Mouse (Mus musculus) kidney, adult 18-20 months (tissue): ENCODE data around the gene Ddx6.
"Not testable (repeated sequence)": the region's sequence is repeated elsewhere in the genome, so short reads cannot be mapped to it uniquely, and the experiment has no call there.

ENCODE experiments used
- DNase-seq: peaks from one replicate; pipeline ENCODE4 v3.0.0; 2021

Ddx6 gene

DNA sequence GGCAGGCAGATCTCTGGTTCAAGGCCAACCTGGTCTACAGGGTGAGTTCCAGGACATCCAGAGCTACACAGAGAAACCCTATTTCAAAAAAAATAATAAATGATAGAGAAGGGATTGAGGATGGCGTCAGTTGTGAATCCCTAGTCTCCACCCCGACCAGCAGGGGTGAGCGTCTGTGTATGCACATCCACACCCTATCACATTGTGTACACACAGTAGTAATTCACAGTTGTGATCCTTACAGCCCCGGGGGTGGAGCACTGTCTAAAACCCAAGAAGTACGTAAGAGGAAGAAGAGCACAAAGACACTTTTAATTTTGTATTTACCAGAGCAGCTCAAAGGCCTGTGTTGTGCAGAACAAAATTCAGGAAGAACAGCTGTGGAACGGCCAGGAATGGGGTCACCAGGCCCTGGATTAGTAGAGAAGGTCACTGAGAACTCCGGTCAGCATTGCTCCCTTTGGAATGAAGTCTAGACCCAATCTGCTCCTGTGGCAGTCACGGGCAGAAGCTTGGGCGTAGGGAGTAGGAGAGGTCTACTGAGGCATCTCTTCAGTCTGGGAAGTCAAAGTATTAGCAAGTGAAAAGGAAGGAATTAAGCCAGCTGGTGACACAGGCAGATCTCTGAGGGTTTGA, 9.7 kb upstream of the Ddx6 start:
- peak; percentile 42 for DNase-seq

DNA sequence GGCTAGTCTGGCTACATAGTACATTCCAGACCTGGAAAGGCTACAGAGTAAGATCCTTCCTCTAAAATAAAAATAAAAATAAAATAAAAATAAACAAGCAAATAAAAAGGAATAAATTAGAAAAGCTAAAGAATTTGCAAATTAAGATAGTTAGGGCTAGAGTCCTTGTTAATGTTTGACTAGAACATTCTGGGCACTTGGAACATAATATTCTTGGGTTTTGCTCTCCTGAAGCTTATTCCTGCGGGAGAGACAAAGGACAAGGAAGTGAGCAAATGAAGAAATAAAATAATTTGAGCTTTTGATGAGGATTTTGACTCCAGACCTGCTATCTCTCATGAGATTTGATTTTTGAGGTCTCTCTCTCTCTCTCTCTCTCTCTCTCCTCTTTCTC, 9.2 kb upstream of the Ddx6 start:
- no peak for DNase-seq

DNA sequence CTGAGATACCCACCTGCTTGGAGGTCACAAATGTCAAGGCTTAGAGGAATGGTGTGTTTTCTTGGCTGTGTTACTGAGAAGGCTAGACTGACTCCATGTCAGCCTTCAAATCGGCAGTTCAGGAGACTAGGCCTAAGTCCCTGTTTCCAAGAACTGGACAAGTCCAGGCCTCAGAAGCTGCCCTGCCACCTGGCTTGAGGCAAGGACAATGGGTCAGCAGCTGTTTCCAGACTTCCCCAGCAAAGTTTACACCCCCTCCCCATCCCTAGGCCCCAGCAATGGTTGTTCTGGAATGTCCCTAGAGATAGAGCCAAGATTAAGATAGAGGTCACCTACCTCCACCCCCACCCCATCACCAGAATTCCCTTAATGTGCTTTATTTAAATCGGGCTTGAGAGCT, 7.0 kb upstream of the Ddx6 start:
- DNase-seq, result no peak

DNA sequence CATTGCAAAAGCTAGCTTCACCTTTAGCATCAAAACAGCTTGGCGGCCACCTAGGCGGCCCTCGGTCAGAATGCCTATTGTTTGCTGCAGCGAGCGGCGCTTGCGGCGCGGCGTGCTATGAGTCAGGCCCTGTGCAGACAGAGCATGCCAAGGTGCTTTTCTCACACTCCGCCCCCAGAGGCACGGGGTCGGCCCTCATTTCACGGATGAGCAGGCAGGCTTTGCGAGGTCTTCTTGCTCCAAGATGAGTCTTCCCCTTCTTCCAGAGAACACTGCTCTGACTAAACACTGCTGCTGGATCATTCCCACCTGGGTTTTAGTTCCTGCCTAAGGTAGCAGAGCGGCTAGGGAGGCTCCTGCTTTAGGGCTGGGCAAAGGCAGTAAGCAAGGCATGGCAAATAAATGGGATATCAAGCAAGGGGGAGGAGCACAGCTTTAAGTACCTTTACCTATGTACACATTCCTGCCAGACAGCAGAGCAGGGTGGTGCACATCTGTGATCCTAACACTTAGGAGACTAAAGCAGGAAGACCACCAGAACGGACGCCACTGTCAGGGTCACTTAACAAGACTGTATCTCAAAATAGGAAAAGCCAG, 5.7 kb upstream of the Ddx6 start:
- peak; percentile 68 for DNase-seq

DNA sequence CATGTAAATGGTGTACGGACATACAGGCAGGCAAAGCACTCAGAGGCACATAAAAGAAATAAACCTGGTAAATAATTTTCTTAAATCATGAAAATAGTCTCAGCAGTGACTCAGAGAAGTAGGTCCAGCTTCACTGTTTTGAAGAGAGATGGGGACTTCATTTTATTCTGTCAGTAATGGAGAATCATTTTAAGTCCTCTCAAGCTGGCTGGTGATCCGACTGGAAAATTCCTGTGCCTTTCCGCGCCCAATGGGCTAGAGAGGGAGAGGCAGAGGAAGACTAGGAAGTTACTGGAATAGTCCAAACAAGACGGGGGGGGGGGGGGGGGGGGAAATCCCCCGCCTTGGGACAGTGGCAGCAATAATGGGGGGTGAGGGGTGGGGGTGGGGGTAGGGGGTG, 5.1 kb upstream of the Ddx6 start:
- DNase-seq, result no peak

DNA sequence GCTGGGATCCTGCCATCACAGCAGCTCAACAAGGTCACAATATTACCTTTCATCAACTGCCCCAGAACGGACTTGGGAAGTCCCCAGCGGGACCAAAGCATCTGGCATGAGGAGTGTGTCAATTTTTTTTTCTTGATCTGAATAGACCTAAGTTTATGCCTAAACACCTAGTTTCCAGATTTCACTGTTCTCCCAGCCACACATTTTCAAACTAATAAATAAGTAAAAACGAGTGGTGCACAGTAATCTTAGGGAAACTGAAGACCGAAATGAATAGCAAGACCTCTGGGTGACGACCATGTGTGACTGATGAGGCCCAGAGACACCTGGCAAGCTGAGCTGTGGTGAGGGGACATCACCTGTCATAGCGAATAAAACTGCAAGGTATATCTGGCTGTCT, 3.9 kb upstream of the Ddx6 start:
- DNase-seq, result no peak

DNA sequence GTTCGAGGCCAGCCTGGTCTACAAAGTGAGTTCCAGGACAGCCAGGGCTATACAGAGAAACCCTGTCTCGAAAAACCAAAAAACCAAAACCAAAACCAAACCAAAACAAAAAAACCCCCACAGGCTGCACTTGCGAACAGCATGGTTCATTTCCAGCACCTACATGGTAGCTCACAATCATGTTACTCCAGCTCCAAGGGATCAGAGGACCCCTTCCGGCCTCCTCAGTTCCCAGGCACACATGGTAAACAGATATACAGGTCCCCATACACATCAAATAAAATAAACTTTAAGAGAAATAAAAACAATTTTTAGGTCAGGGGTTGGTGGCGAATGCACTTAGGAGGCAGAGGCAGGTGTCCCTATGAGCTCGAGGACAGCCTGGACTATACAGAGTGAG, 1.9 kb upstream of the Ddx6 start:
- no peak for DNase-seq

DNA sequence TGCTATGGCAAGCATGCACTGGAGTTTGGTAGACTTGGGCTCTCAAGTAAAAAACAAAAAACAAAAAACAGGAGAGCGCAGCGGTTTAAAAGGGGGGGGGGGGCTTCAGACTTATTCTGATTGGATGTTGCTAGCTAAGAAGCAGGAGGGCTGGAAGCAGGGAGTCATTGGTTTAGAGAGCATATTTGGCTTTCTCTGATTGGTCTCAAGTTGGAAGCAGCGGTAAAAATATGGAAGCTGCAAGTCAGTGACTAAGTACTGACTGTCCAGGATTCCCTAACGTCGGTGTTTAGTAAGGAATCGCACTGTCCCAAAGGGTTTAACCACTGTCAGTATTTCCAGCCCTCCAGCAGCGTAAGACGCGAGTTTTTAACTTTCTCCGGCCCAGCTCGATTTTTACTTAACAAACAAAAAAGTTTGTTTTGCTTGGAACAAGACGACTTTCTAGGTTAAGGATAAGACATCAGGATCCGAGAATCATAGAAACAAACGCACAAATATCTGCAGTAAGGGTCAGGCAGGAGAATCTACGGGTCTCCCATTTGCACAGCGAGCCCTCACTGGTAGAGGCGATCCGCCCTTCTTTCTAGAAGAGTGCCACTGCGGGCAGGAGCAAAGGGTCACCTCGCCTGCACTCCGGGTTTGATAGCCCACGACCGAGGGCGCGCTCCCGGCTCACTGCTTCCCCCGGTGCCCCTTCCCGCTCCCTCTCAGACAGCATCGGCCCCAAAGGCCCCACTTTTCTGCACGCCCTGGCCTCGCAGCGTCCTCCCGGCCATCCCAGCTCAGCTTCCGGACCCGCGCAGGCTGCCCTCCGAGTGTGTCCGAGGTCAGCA, 1.0 kb upstream of the Ddx6 start:
- DNase-seq, result peak; percentile 57

DNA sequence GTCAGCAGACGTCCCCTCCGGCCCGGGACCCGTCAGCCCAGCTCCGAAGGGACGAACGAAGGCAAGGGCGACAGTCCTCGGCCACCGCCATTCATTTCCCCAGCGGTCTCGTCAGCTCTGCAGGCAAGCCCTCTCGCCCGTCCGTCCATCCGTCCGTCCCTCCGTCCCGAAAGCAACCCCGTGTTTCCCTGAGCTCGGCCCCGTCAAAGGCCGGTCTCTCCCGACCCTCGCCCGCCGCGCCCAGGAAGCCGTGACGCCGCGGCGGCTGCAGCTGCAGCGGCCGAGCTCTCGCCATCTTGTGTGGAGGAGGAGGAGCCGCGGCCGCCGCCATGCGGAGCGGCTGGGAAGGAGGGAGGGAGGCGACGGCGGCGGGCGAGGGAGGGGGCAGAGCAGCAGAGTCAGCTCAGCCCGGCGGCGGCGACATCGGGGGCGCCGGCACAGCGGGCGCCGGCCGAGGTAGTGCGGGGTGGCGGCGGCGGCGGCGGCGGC, 358 bp upstream of the Ddx6 start:
- DNase-seq, result peak; percentile 86

DNA sequence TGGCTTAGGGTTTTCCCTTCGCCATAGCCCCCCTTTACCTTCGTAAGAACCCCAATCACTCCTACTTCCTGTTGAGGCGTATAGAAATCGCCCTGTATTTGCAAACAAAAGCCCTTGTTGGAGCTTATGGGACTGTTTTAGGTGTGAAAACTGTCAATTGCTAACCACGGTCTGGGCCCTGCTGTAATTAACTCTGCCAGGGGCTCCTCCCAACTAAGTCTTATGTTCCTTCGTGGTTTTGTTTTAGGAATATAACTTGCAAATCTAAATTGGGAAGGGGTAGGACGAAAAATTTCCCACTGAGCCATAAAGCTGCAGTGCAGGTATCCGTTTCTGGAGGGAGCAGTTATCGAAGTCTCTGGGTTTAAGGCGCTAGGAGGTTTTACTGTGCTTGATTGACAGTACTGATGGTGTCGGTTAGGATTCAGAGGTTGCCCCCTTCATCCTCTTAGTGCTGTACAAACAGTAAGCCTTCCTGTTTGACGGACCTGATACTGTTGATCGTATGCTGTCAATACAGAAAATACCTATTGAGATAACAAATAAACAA, 999 bp downstream of the Ddx6 start:
- no peak for DNase-seq

DNA sequence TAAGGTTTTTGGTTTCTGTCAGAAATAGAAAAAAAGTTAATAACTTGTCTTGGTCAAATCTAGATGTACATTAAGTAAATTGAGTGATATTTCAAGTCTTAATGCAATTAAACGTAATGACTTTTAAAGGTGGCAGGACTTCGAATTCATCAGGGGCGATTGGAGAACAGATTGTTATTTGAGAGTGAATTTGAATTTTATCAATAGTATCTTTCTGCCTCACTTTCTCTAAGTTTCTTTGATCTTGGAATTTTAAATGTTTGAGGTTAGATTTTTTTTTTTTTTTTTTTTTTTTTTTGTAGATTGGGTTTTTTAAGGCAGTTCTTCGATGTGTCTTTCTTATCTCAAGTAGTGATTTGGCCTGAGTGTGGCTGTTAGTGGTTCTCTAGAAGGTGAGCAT, 2.0 kb downstream of the Ddx6 start:
- DNase-seq, result no peak

DNA sequence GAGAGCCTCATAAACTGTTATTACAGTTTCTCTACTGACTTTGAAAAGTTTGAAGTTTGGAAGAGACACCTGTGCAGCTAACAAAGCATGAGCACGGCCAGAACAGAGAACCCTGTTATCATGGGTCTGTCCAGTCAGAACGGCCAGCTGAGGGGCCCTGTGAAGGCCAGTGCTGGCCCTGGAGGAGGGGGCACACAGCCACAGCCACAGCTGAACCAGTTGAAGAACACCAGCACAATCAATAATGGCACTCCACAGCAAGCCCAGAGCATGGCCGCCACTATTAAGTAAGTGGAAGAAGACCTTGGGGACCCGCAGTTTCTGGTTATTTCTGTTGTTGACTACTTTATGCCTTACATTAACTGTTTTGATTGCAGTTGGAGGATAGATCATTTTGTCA, 2.6 kb downstream of the Ddx6 start:
- no peak for DNase-seq

DNA sequence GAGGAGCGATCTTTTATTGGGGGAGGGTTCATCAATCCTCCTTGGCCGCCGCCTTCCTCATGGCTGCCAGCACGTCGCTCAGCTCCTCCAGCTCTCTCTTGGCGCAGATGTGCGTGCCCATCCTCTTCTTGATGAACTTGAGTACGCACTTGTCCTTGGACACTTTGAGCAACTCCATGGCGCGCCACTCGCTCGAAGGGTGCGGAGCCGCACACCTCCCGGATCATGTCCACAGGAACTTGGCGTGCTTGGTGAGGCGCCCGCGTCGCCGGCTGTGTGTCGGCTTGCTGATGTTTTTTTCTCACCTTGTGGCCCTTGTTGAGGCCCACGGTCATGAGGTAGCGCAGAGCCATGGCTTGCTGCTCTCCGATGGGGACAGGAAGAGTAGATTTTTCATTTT, 5.7 kb downstream of the Ddx6 start:
- DNase-seq, result no peak

DNA sequence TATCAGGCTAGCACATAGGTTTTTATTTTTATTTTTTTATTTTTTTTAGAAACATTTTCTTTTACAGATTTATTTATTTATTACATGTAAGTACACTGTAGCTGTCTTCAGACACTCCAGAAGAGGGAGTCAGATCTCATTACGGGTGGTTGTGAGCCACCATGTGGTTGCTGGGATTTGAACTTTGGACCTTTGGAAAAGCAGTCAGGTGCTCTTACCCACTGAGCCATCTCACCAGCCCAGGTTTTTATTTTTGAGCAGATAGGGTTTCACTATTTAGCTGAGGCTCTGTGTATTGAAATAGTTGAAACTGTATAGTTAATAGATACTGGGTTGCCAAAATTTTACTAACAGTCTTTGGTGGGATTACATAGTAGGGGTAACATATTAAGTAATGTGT, 8.4 kb downstream of the Ddx6 start:
- DNase-seq, result not testable (repeated sequence)

DNA sequence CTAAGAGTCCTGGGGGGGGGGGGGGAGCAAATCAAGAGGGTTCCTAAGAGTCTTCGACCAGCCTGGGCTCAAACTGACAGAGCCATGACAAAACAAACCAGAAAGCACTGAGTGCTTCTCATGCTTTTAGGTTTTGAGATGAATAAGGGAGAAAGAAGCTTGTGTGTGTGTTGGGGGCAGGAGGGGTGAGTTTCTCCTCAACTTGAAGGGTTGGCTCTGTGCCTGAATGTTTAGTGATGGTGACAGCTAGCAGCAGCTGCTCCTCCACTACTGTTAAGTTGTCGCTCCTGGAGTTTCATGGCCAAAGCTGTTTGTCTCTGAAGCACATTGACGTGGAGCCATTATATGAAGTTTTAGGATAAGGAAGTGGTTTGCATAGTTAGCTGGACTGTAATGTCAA, 16.4 kb downstream of the Ddx6 start:
- DNase-seq, result no peak

DNA sequence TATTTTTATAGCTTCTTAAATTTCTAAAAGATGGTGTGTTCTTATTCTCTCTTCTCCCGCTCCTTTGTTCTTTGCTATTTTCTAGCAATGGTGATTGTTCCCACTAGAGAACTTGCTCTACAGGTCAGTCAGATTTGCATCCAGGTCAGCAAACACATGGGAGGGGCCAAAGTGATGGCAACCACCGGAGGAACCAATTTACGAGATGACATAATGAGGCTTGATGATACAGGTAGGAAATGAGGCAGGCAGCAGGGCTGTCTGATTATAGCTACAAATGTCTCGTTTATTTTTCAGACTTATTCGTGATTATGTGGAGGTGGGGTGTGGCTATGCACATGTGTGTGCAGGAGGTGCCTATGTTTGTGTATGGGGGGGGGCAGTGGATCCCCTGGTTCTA, 19.7 kb downstream of the Ddx6 start:
- no peak for DNase-seq

DNA sequence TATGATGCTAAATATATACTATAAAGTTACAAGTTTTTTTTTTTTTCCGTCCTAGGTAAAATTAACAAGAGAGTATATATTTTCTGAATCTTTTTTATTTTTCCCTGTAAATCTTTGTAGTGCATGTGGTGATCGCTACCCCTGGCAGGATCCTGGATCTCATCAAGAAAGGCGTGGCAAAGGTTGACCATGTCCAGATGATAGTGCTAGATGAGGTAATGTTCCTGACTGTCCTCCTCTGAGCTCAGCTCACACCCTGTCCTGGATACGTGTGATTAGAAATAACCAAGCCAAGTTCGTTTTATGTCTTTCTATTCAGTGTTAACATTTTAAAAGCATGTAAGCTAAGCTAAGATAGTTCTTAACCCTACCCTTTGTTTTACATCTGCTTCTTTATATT, 21.6 kb downstream of the Ddx6 start:
- DNase-seq, result no peak

DNA sequence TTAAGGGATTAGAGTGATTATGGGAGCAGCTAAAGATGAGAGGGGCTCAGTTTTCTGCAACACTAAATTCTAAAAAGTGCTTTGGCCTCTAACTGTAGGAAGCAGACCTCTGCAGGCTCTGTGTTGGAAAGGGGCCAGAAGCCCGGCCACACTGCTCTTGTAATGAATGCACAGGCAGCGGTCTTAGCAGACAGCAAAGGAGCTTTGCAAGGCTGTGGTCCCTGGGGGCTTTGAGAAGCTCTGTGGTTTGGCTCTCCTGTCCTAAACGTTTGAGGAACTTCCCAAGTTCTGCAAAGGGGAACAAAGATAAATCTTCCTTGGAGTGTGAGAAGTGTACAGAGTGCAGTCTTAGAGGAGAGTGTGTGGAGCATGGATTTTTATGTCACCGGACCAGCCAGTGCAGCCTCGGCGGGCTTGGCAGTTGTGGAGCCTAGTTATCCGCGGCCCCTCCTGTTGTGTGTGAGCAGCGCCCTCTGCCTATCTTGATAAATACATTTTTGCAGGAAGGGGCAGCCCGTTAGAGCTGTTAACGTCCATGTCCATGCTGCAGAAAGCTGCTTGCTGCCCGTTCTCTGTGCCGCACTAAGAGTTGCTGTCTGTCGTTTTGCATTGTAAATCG, 33.0 kb downstream of the Ddx6 start:
- DNase-seq, result peak; percentile 46

DNA sequence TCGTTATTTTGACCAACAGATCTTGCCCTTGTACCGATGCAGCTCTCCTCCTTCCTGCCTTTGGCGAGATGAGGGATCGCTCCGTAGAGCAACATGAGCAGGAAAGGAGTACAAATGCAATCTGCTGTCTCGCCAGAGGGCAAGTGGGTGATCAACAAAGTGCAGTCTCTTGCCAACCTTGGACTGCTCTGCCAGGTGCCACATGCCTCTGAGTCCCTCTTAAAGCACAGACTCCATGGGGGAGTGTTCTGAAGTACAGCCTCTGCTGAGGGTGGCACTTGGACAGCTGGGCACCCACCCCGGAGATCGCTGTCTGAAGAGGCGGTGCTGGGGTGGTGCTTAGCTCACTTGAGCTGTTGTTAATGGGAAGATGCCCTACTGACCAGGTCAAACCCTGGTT, 34.0 kb downstream of the Ddx6 start:
- peak; percentile 50 for DNase-seq

DNA sequence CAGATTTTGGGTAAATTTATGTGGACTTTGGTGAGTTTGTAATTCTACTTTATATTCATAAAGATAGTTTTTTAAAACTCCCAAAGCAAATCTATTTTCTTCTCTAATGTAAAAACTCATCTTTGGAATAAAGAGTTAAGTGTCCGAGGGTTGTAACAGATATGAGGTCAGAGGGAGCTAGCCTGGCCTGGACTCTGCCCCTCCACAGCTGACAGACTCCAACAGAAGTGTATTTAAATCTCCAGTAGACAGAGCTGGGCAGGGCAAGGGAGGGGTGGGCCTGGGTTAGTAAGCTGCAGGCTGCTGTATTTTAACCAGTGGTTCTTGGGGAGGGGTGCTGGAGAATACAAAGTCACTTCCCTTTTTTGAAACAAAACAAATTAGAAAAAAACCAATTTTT, 35.3 kb downstream of the Ddx6 start:
- not testable (repeated sequence) for DNase-seq

DNA sequence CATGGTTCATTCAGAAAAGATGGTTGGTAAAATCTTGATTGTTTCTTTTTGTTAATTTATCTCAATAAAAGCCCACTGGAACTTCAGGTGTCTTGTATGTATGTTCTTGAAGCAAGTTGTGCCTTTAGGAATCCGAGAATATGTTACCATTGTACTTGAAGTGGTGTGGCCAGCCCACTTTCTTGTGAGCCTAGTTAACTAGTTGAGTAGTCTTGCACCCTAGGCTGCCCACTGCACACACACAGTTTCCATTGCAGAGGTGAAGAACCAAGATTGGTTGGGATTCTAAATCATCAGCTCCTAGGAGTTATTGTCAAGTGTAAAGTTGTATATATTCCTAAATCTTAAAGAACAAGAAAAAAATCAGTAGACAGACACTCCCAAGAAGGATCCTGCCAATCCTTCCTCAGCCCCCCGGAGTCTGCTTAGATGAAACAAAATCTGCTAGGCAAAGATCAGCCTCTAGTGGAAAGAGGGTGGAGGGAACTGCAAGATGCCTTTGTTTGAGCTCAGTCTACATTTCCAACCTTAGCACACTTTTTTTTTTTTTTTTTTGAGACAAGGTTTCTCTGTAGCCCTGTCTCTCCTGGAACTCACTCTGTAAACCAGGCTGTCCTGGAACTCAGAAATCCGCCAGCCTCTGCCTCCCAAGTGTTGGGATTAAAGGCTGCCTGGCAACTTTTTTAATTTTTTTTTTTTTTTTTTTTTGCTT, 36.1 kb downstream of the Ddx6 start:
- DNase-seq, result no peak

DNA sequence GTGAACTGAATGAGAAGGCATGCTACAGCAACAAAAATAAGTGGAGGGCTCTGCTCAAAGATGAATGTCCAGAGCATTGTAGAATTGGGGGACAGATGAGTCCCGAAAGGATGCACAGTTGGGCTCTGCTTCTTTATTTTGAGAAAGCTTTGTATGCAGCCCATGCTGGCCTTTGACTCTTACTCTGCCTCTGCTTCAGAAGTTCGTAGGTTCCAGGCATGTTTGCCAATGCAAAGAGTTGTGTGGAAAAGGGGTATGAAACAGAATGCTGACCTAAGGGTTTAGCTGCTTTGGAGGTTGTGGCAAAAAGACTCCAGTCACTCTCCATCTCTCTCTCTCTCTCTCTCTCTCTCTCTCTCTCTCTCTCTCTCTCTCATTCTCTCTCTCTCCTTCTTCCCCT, 36.9 kb downstream of the Ddx6 start:
- no peak for DNase-seq

DNA sequence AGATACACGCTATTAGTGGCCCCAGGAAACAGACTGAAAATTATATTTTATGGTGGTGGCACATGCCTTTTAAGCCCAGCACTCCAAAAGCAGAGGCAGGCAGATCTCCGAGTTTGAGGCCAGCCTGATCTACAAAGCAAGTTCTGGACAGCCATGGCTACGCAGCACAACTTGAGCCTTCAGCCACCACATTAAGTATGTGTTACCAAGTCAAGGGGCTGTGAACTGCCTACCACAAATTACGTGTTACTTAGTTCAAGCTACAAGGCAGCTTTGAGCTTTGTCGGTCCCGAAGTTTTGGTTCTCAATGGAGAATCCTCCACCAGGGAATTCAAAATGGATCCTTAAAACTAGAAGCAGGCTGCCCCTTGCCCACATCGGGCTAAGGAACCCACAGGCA, 38.4 kb downstream of the Ddx6 start:
- no peak for DNase-seq
